Mouse (Mus musculus): ENCODE results near the gene Wfdc10.
"Not testable (repeated sequence)": the region's sequence is repeated elsewhere in the genome, so short reads cannot be mapped to it uniquely, and the experiment has no call there.

Gene Wfdc10

GRCm38 (mm10) chr2:164655858-164656257, at the start of gene Wfdc10:
Wfdc10 (plus strand) TSS chr2:164656046.
- TF ChIP-seq GATA4 (IDR thresholded peaks at IDR 0.05; ENCODE audit: insufficient replicate concordance, low read length): no peak

GRCm38 (mm10) chr2:164608781-164609180, 47.1 kb upstream of the Wfdc10 start:
- no peak for TF ChIP-seq GATA4 (IDR thresholded peaks at IDR 0.05; ENCODE audit: insufficient replicate concordance, low read length)

- not testable (repeated sequence) for TF ChIP-seq GATA4 (IDR thresholded peaks at IDR 0.05; ENCODE audit: insufficient replicate concordance, low read length)
Measured at GRCm38 (mm10) chr2:164613471-164613870, 42.4 kb upstream of the Wfdc10 start, which contains the start of the genes Wfdc6b and Wfdc8. Wfdc6b (plus strand) TSS chr2:164613522. Wfdc8 (minus strand) TSS chr2:164613626.

- no peak for TF ChIP-seq GATA4 (IDR thresholded peaks at IDR 0.05; ENCODE audit: insufficient replicate concordance, low read length)
Measured at GRCm38 (mm10) chr2:164615386-164615785, 40.5 kb upstream of the Wfdc10 start.

GRCm38 (mm10) chr2:164619050-164619449, 36.8 kb upstream of the Wfdc10 start:
- no peak for TF ChIP-seq GATA4 (IDR thresholded peaks at IDR 0.05; ENCODE audit: insufficient replicate concordance, low read length)

GRCm38 (mm10) chr2:164621775-164622174, 34.1 kb upstream of the Wfdc10 start:
- no peak for TF ChIP-seq GATA4 (IDR thresholded peaks at IDR 0.05; ENCODE audit: insufficient replicate concordance, low read length)

- no peak for TF ChIP-seq GATA4 (IDR thresholded peaks at IDR 0.05; ENCODE audit: insufficient replicate concordance, low read length)
Measured at GRCm38 (mm10) chr2:164635266-164635665, 20.6 kb upstream of the Wfdc10 start.

- TF ChIP-seq GATA4 (IDR thresholded peaks at IDR 0.05; ENCODE audit: insufficient replicate concordance, low read length): no peak
Measured at GRCm38 (mm10) chr2:164638696-164639095, 17.1 kb upstream of the Wfdc10 start, which contains the start of gene Wfdc16. Wfdc16 (minus strand) TSS chr2:164638796.

- TF ChIP-seq GATA4 (IDR thresholded peaks at IDR 0.05; ENCODE audit: insufficient replicate concordance, low read length): no peak
Measured at GRCm38 (mm10) chr2:164641129-164641528, 14.7 kb upstream of the Wfdc10 start.

- no peak for TF ChIP-seq GATA4 (IDR thresholded peaks at IDR 0.05; ENCODE audit: insufficient replicate concordance, low read length)
Measured at GRCm38 (mm10) chr2:164641881-164642673, 13.8 kb upstream of the Wfdc10 start.

- no peak for TF ChIP-seq GATA4 (IDR thresholded peaks at IDR 0.05; ENCODE audit: insufficient replicate concordance, low read length)
Measured at GRCm38 (mm10) chr2:164656483-164656882, 637 bp downstream of the Wfdc10 start, which contains the start of gene Wfdc9. Wfdc9 (minus strand) TSS chr2:164656583.

- no peak for TF ChIP-seq GATA4 (IDR thresholded peaks at IDR 0.05; ENCODE audit: insufficient replicate concordance, low read length)
Measured at GRCm38 (mm10) chr2:164664851-164665250, 9.0 kb downstream of the Wfdc10 start.

- TF ChIP-seq GATA4 (IDR thresholded peaks at IDR 0.05; ENCODE audit: insufficient replicate concordance, low read length): no peak
Measured at GRCm38 (mm10) chr2:164670261-164670660, 14.4 kb downstream of the Wfdc10 start.

- TF ChIP-seq GATA4 (IDR thresholded peaks at IDR 0.05; ENCODE audit: insufficient replicate concordance, low read length): no peak
Measured at GRCm38 (mm10) chr2:164670938-164671337, 15.1 kb downstream of the Wfdc10 start.

- TF ChIP-seq GATA4 (IDR thresholded peaks at IDR 0.05; ENCODE audit: insufficient replicate concordance, low read length): no peak
Measured at GRCm38 (mm10) chr2:164673987-164674386, 18.1 kb downstream of the Wfdc10 start, which contains the start of gene Wfdc11. Wfdc11 (minus strand) TSS chr2:164674087.

- no peak for TF ChIP-seq GATA4 (IDR thresholded peaks at IDR 0.05; ENCODE audit: insufficient replicate concordance, low read length)
Measured at GRCm38 (mm10) chr2:164676103-164676502, 20.3 kb downstream of the Wfdc10 start.
